Mouse (Mus musculus) ES-E14 (cell line): Measurements from ENCODE around the gene Ushbp1.

Experiments used
- MAFK ChIP-seq: IDR thresholded peaks from 2 replicates; pipeline ENCODE4 v1.6.1; 2014; ENCODE audit warnings: mild to moderate bottlenecking, low read depth, low read length, inconsistent platforms; ENCODE audit not compliant: insufficient read depth
- ZC3H11A ChIP-seq: IDR thresholded peaks from 2 replicates; pipeline ENCODE4 v1.6.1; 2012; ENCODE audit warnings: low read depth, mild to moderate bottlenecking, inconsistent platforms, low read length, borderline replicate concordance
- ZNF384 ChIP-seq: IDR thresholded peaks from 2 replicates; pipeline ENCODE4 v1.6.1; 2012; ENCODE audit warnings: low read depth, low read length, inconsistent platforms

DNA sequence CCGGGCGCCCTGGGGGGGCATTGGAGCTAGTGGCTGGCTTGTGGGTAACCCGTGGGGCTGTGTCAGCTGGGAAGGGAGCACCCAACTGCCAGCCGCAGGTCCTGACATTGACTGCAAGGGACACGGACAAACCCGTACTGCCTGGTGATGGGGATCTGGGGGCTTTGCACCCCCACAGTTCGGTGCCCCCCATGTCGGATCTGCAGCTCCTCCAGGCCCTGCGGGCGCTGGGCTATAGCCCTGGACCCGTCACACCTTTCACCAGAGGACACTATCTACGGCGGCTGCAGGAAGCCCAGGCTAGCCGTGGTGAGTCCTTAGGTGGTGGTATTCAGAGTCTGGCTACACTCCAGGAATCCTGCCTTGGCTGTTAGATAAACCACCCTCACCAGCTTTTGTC is 11.8 kb upstream of the Ushbp1 start:
- no peak for TF ChIP-seq ZNF384
- no peak for TF ChIP-seq ZC3H11A
- no peak for TF ChIP-seq MAFK
